Mouse (Mus musculus): ENCODE measurements around the gene Magea2.
"Not testable (repeated sequence)": the region's sequence is repeated elsewhere in the genome, so short reads cannot be mapped to it uniquely, and the experiment has no call there.

Magea2 gene

DNA sequence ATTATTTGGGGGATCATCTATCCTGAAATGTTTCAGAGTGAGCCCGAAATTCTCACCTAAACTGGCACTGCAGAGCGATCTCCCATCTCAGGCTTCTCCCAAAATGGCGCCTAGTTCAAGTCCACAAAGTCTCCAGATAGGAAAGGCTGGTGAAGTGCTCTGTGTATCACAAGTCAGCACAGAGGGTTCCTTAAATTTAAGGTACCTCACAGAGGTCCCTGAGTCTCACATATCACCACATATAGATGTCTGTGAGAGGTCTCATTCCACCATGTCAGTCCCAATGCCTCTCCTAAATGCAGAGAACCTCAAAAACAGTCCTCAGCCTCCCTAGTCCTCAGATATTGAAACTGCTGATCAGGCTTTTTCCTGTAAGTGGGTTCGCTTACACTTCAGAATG, at the start of gene Magea2:
Magea2 (minus strand) TSS at position 101 of the 400 bp plus-strand sequence.
- not testable (repeated sequence) for ATAC-seq (ENCODE audit: low TSS enrichment)

- ATAC-seq (ENCODE audit: low TSS enrichment) = not testable (repeated sequence)
Observed at GRCm38 (mm10) chrX:155128312-155128711, 34.8 kb upstream of the Magea2 start, which contains the start of gene Cldn34b2. Cldn34b2 (minus strand) TSS chrX:155128412.

DNA sequence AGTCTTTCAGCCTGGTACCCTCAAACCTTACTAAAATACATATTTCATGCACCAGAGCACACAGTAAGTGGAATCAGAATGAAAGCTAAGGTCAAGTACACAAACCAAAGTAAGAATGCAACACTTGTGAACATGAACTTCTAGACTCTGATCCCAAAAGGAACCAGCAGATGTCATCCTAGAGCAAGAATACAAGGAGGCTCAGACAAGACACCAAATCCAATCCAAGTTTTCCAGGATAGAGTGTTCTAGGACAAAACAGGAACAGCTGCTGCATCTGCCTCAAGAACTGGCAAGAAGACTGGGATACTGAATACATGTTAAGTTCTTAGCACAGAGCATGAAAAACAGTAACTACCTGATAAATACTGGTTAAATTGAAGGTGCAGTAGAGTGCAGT, 4.6 kb upstream of the Magea2 start:
- peak; percentile 67 for ATAC-seq (ENCODE audit: low TSS enrichment)

DNA sequence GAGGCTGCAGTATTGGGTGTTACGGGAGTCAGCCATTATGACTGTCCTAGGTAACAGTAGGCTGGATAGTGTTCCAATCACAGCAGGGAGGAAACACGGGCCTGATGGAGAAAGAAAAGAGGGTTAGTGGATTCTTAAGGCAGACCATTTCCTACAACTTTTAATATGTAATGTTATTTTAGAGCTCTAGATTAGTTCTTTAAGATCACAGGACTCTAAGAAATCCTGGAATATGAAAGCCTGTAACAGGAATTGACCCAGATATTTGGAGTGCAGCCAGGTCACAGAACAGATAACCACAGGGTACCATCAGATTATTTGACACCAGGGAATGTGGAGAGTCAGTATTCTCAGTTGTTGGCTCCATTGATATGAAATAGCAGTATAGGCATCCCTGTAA, 3.8 kb downstream of the Magea2 start, which contains the start of gene Magea1:
Magea1 (minus strand) TSS at position 101 of the 400 bp plus-strand sequence.
- not testable (repeated sequence) for ATAC-seq (ENCODE audit: low TSS enrichment)

DNA sequence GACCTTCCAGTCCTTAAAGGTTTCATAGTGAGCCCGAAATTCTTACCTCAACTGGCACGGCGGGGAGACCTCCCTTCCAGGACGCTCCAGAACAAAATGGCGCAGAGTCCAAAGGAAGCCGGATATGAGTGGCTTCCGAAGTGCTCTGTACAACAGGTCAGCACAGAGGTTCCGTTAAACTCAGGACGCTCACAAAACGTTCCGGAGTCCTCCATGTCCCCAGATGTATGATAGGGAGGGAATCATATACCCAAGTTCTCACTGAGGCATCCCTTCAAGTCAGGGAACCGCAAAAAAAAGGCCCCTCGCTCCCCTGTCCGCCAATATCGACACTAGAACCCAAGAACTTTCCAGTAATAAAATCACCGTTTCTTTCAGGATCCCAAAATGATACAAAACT, 30.4 kb downstream of the Magea2 start, which contains the start of gene Magea5:
Magea5 (minus strand) TSS at position 101 of the 400 bp plus-strand sequence.
- not testable (repeated sequence) for ATAC-seq (ENCODE audit: low TSS enrichment)

- not testable (repeated sequence) for ATAC-seq (ENCODE audit: low TSS enrichment)
Observed at GRCm38 (mm10) chrX:154995750-154996149, 97.7 kb downstream of the Magea2 start, which contains the start of gene Magea8. Magea8 (minus strand) TSS chrX:154995850.
